Mouse (Mus musculus): ENCODE results near the gene Znrf1.
"Not testable (repeated sequence)": the region's sequence is repeated elsewhere in the genome, so short reads cannot be mapped to it uniquely, and the experiment has no call there.

Gene Znrf1

DNA sequence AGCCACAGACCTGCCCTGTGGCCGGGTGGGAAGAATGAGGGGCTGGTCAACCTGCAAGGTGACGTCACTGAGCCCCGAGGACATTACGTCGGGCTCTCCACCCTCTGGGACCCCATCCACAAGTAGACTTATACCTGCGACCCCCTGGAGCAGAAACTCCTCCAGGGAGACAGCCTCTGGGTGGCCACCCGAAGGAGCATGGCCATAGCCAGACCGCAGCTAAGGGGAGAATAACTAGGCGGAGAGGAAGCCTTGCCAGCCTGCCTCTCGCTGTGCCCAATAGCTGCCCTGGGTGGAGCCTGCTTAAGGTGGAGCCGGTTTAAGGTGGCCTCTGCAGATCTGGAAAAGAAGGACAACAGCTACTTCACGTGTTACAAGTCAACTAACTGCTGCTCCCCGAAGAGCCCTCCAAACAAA, 94.2 kb downstream of the Znrf1 start, which contains the start of gene Ldhd:
Gene Ldhd, minus strand, starts transcription at position 270 of the 417 bp plus-strand sequence.
- no peak for DNase-seq (ENCODE audit: low spot score in 2 of 2)

DNA sequence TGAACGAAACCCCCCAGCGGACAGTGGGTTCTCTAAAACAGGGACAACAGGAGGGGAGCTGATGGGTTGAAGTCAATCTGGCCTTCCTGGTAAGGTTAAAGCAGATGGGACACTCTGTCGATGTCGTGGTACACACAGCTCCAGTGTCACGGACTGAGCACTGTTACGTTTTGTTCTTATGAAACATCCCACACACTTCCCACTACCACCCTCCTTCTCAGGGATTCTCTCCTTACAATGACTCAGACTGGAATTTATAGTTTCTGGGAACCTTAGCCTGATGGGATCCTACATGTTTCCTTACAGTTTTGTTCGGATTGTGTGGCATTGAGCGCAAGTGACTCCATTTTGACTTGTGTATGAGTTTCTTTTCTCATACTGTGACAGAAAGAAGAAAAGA, 95.7 kb downstream of the Znrf1 start:
- no peak for DNase-seq (ENCODE audit: low spot score in 2 of 2)

DNA sequence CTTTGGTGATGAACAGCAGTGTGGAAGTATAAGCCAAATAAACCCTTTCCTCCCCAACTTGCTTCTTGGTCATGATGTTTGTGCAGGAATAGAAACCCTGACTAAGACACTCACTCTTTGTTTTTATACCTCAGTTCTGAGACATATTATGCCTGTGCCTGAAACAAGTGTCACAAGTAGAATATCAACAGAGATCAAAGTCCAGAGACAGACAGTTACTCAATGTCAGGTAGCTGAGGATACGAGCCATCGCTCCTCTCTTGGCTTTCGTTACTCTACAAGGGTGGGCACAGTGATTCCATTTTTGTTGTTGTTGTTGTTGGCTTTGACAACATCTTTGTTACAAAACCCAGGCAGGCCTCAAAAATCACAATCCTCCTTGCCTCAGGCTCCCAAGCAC, 97.1 kb downstream of the Znrf1 start:
- DNase-seq (ENCODE audit: low spot score in 2 of 2), result no peak

DNA sequence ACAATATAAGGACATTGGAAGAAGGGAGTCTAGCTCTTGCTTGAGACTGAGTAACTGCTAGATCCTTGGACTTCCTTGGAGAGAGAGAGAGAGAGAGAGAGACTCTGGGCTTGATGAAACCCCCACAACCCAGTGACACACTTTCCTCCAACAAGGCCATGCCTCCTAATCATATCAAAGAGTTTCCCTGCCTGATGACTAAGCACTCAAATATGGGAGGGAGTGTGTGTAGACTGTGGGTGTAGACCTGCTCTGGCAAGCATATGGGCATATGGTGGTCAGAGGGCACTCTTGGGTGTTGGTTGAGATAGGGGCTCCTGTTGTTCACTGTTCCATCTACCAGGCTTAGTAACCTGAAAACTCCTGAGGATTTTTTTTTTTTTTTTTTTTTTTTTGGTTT, 102.2 kb downstream of the Znrf1 start:
- DNase-seq (ENCODE audit: low spot score in 2 of 2), result no peak

DNA sequence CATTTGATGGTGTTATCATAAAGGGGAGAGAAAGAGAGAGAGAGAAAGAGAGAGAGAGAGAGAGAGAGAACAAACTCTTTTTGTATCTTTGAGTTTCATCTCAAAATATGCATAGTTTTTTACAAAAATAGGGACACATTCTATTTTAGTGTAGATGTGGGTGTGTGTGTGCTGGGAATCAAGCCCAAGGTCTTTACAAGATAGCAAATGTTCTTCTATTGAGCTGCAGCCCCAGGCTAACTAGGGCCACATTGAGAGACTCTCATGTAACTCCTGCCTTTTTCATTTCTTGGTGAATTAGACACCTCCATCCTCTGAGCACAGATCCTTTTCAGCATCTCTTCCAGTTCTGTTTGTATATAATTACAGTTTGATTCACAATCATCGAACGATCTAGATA, 105.2 kb downstream of the Znrf1 start:
- DNase-seq (ENCODE audit: low spot score in 2 of 2), result no peak

DNA sequence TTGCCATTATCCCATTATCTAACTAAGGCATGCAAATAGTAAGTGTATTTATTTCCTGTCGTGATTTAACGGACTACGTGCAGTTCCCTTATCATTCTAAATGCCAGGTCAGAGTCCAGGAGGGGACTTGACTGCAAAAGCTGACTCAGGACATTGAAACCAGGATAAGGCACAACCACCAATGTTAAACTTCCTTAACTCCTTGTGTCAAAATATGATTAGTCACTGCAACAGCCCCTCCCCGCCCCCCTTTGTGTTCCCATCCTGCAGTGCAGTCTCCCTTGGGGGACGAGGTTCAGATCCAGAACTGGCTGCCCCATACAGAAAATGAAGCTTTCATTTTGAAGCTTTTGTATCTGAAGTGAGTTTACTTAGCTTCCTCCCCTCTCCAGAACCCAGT, 106.6 kb downstream of the Znrf1 start:
- DNase-seq (ENCODE audit: low spot score in 2 of 2), result no peak

DNA sequence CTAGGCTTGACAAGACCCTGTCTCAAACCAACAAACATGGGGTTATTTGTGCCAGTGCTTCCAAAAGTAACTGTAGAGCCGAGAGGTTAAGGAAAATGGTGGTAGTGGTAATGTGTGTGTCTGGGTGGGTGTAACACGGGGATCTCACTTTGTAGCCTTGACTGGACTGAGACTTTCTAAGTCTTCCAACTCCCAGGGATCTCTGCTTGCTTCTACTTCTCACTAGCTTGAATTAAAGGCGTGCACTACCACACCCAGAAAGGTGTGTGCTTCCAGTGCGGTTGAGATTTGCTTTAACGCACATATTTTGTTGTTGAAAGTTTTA, 107.0 kb downstream of the Znrf1 start:
- DNase-seq (ENCODE audit: low spot score in 2 of 2), result no peak

DNA sequence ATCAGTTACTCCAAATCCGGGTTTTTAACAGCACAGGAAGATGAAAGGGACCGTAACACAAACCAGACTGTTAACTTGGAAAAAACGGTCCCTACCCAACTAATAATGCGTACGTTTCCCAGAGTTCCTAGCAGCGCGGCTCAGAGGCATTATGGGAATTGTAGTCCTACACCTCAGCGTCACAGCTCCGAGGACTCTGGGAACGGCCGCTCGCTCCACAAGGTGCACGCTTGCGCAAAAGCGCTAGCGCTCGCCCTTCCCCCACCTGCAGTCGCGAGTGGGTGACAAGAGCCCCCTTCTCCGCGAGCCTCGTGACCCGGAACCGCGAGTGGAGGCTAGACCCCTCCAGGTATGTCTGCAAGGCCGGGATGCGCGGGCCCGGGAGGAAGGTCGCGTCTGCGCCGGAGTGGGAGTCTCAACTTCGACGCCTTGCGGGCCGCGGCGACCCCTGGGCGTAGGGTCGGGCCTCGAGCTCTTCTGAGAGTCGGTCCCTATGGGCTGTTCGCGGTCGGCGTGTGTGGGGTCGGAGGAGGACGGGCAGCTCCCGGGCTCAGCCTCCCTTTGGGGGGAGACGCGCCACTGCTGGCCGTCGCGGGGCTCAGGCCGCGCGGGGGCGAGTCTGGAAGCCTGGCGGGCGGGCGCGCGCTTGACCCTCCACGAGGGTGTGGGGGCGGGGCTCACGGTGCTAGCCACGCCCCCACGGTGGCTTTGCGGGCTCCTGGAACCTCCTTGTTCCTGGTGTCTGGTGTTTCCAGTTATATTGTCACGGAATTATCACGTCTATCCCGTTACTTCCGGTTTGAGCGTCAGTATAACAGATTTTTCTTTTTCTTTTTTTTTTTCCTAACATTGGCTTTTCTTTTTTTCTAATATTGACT, 107.6 kb downstream of the Znrf1 start, which contains the start of gene Zfp1:
Gene Zfp1, plus strand, starts transcription at position 138 of the 878 bp plus-strand sequence.
- peak; percentile 84 to 91 for DNase-seq (ENCODE audit: low spot score in 2 of 2)

DNA sequence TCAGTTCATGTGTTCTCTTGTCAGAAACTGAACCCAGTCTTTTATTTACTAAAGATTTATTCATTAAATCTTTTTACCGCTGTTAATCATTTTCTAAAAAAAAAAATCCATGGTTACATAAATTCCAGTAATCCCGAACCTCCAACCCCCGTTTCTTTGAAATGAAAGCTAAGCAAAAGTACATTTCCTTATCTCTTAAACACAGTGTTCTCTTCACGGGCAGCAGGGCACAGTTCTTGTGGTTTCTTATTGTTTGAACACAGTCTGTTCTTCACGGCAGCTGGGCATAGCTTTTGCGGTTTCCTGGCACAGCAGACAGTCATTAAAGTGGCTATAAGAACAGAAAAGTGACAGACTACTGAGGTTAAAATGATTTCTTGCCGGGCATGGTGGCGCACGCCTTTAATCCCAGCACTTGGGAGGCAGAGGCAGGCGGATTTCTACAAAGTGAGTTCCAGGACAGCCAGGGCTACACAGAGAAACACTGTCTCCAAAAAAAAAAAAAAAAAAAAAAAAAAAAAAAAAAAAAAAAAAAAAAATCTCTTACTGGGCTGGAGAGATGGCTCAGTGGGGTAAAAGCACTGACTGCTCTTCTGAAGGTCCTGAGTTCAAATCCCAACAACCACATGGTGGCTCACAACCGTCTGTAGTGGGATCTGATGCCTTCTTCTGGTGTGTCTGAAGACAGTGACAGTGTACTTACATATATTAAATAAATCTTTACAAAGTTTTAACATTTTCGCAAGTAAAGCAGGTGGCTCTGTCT, 108.6 kb downstream of the Znrf1 start:
- DNase-seq (ENCODE audit: low spot score in 2 of 2), result not testable (repeated sequence)

DNA sequence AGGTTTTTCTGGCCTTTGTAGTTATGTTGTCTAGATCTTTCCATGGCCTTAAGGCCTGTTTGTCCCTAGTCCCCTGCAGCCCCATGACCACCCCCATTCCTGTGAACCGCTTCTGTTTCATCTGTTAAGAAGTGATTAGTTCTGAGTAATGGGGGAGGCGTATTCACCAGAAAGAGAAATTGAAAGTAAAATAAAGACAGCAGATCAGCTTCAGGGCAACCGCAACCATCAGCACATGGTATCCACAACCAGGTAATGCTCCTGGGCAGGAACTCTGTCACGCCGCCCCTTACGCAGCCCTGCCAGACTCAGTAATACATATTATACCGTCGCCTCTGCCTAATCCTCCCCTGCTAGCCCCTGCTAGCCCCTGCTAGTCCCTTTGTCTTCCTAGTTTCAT, 109.8 kb downstream of the Znrf1 start:
- DNase-seq (ENCODE audit: low spot score in 2 of 2), result no peak

DNA sequence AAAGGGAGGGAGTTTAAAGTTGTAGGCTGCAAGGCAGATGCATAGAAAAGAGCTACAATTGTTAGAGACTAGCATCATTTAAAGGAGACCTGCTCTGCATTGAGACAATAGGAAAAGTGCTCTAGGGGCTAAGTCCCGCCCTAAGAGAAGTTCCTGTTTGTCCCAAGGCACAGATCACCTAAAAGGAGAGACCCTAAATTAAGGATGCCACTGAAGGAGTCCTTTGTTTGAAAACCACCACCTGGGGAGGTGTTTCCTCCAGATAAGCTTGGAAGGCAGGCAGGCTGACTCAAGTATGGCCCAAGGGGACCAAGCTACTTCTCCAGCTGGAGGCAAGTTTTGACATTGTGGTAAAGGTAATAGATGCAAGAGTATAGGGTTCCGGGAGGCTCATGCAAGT, 112.9 kb downstream of the Znrf1 start:
- no peak for DNase-seq (ENCODE audit: low spot score in 2 of 2)

DNA sequence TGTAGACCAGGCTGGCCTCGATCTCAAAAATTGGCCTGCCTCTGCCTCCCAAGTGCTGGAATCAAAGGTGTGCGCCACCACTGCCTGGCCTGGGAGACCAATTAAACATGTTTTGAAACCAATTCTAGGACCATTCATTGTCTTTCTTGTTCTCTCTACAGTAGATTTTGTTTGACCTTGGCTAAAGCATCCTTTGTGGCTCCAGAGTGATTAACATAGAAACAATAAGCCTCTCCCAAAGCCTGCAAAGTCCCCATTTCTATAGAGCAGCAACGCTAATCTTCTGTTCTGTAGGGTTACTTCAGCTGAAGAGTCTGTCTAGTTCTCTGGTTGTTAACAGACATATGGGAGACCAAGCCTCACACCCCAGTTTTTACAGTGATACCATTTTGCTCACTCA, 114.8 kb downstream of the Znrf1 start:
- DNase-seq (ENCODE audit: low spot score in 2 of 2), result no peak

DNA sequence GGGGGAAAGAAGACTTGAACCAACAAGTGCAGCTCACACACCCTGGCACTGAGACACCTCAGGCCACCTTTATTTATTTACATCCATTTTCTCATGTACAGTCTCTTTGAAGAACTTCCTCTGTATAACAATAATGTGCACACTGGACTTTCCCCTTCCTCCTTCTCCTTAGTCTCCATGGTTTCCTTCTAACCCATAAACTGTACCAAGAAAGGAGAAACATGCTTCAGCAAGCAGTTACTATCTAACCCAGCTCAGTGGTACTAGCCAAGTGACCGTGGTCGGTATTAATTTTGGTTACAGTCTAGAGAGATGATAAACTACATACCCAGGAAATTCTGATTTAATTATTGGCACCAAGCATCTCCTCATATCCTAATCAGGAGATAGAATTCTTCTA, 117.6 kb downstream of the Znrf1 start:
- DNase-seq (ENCODE audit: low spot score in 2 of 2), result no peak

DNA sequence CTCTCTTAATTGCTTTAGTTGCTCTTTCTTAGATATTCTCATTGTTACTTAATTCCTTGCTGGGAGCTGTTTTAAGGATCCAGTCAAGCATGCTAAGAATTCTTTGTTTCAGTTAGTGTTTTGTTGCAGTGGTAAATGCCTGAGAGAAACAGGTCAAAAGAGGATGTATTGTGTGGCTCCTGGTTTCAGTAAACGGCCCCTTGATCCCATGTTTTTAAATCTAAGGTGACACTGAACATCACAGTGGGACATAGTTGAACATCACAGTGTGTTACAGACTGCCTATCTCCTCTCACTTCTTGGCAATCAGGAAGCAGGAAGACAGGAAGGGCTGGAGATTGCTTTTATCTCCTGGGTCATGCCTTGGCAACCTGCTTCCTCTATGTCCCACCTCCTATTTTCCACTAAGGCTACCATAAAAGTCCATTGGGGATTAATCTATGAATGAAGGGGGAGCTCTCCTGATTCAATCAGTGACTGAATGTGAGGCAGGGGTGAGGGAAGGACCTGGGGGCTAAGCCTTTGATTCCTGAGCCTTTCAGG, 121.5 kb downstream of the Znrf1 start:
- no peak for DNase-seq (ENCODE audit: low spot score in 2 of 2)

DNA sequence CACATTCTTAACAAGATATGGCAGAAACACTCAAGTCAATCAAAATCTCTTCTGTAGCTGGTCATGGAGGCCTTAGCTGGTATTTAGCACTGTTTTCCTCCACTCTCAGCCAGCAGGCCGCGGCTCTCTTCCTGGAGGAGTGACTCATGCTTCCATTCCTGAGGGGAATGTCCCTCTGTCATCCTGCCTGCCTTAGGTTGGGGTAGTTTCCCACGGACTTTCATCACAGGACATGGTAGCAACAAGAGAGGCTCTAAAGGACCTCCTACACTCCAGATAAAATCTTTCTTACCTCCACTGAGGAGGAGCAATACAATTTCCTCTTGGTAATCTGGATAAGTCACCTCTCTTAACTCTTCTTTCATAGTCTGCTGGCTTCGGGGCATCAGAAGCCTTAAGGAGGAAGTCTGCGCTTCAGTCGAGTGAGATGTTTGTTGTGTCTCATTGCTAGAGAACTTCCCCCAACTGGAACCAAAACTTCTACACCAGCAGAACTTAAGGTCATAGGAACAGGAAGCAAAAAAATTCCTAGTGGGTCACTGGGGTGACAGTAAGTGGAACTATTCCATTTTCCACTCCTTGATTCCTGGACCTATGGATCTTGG, 123.0 kb downstream of the Znrf1 start:
- no peak for DNase-seq (ENCODE audit: low spot score in 2 of 2)

DNA sequence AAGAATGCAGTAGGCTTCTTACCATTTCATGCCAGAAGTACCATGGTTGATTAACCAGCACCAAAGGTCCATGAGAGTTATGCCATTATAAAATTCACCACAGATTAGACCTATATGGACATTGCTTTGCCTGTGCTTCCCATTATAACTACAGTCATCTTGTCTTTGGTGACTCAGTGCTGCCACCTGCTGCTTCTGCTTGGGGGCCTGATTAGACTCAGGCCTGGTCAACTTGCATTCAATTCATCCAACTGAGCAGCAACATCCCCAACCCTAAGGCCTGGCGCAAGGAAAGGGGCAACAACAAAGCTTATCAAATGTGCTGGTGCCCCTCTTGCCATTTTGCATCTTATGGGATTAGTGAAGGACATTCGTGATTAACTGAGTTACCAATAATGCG, 126.6 kb downstream of the Znrf1 start:
- DNase-seq (ENCODE audit: low spot score in 2 of 2), result peak; percentile 74 to 79

DNA sequence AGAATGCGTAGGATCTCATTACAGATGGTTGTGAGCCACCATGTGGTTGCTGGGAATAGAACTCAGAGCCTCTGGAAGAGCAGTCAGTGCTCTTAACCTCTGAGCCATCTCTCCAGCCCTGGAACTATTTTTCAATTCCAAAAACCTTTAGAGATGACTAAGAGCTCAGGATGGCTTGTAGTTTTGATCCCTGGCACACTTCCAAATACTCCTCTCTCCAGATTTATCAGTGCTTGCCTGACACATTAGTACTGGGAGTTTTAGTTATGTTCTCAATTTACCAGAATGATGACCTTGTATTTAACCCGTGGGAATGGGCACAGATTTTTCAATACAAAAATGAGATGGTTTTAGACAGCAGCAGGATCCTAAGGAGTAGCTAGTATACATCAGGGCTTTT, 130.9 kb downstream of the Znrf1 start:
- DNase-seq (ENCODE audit: low spot score in 2 of 2), result no peak
